21 mouse cellular contexts compared by ENCODE assay signal in genomic region chr3:58887719-58888118, GRCm38 (mm10). TPM values are rescaled to one million over a fixed set of nuclear protein-coding genes. Genes with fewer than 3 reads are reported as not detected.
"Had no signal": no experiment of that assay in that cellular context is flagged by ENCODE, and none has a peak within 500 bp of the region (broad histone marks: within the 10 kb centered on the region; RNA-seq: fewer than 3 reads in every experiment).

No protein-coding gene starts in this region.

- H3K27me3 ChIP-seq: kidney, embryonic 15.5 days had no signal

- H3K27ac ChIP-seq: kidney, embryonic 15.5 days; left cerebral cortex, adult 2 months; liver, embryonic 14.5 days; stomach, postnatal 0 days had no signal

- H3K4me3 ChIP-seq: kidney, embryonic 15.5 days; left cerebral cortex, adult 2 months; myocyte had no signal

- H3K9ac ChIP-seq: kidney, embryonic 15.5 days; liver, embryonic 14.5 days had no signal

- H3K4me2 ChIP-seq: kidney, embryonic 15.5 days; midbrain, embryonic 11.5 days had no signal

- H3K36me3 ChIP-seq: kidney, embryonic 15.5 days had no signal

- DNase-seq: kidney, adult 11 months; kidney, adult 8-10 months; kidney, postnatal 10 days; kidney, postnatal 36 days; layer of hippocampus, postnatal 36 days; lung, adult 2 months; lung, postnatal 14 days; lung, postnatal 4 days; midbrain, embryonic 14.5 days; right cerebral cortex, postnatal 14 days; right cerebral cortex, postnatal 4 days; thymus, adult 2 months; thymus, postnatal 14 days; thymus, postnatal 4 days had no signal

- H3K9me3 ChIP-seq: kidney, embryonic 15.5 days had no signal

RNA-seq across cellular contexts. Expression of gene Clrn1, which starts 2.6 kb away (rescaled TPM):
- polyA plus RNA-seq: liver, embryonic 14.5 days; lung, adult 2 months; myocyte; stomach, embryonic 14.5 days; stomach, postnatal 0 days had no signal
